Mouse (Mus musculus): Measurements from ENCODE around the gene Sox9. TPM values are rescaled to one million over a fixed set of nuclear protein-coding genes. Genes with fewer than 3 reads are reported as not detected.
A peak's percentile ranks its signal among the peaks of the same experiment; 100 is the strongest.

Gene Sox9
- 42.6 and 44.3 TPM in 2 replicates for polyA plus RNA-seq (2014; fragmentation: Nextera tagmentation; extraction: Ambion mirVana)

- no peaks in the 10 kb centered on the region for H3K36me3 ChIP-seq (ENCODE audit: control insufficient read depth, insufficient read depth, low read length)
- H3K4me3 ChIP-seq (ENCODE audit: low read depth, low read length) = peak within 1 kb of the TSS; percentile 63
- WGBS (ENCODE audit: insufficient replicate concordance) = under 1% methylated on average over 15 of the region's 15 CpGs
- ATAC-seq (replicated peaks; ENCODE audit: insufficient number of reproducible peaks, low FRiP score, low TSS enrichment) = peak; percentile 50; the same call in 1 of the 2 replicates
- H3K27me3 ChIP-seq (ENCODE audit: control insufficient read depth, insufficient read depth, low read length) = peaks cover 67% of the 10 kb centered on the region
- H3K4me2 ChIP-seq = peak within 1 kb of the TSS; percentile 87
- H3K4me1 ChIP-seq (ENCODE audit: control insufficient read depth, insufficient read depth, low read length) = peaks cover 15% of the 10 kb centered on the region
- H3K27ac ChIP-seq (ENCODE audit: low read depth, low read length) = peak within 1 kb of the TSS; percentile 83
- H3K9ac ChIP-seq (ENCODE audit: low read depth, low read length) = peak within 1 kb of the TSS; percentile 77
- no peaks in the 10 kb centered on the region for H3K9me3 ChIP-seq (replicated peaks; ENCODE audit: control insufficient read depth, low read length)
These were observed at the start of gene Sox9 for GRCm38 (mm10) chr11:112781994-112782356. Gene Sox9, plus strand, starts transcription at chr11:112782224.

GRCm38 (mm10) chr11:112732401-112732800, 49.6 kb upstream of the Sox9 start:
- WGBS (ENCODE audit: insufficient replicate concordance) = 73% methylated on average over 7 of the region's 7 CpGs
- peaks cover 11% of the 10 kb centered on the region; the same call in 1 of the 2 replicates for H3K4me1 ChIP-seq (ENCODE audit: control insufficient read depth, insufficient read depth, low read length)
- no peak for ATAC-seq (replicated peaks; ENCODE audit: insufficient number of reproducible peaks, low FRiP score, low TSS enrichment)
- H3K36me3 ChIP-seq (ENCODE audit: control insufficient read depth, insufficient read depth, low read length) = no peaks in the 10 kb centered on the region
- no peaks in the 10 kb centered on the region for H3K27me3 ChIP-seq (ENCODE audit: control insufficient read depth, insufficient read depth, low read length)
- no peaks in the 10 kb centered on the region for H3K9me3 ChIP-seq (replicated peaks; ENCODE audit: control insufficient read depth, low read length)
- H3K4me3 ChIP-seq (ENCODE audit: low read depth, low read length) = no peak overlapping the region
- no peak overlapping the region for H3K4me2 ChIP-seq
- no peak overlapping the region for H3K27ac ChIP-seq (ENCODE audit: low read depth, low read length)
- H3K9ac ChIP-seq (ENCODE audit: low read depth, low read length) = no peak overlapping the region

GRCm38 (mm10) chr11:112737071-112737470, 45.0 kb upstream of the Sox9 start:
- 50% methylated on average over 5 of the region's 5 CpGs for WGBS (ENCODE audit: insufficient replicate concordance)
- no peak for ATAC-seq (replicated peaks; ENCODE audit: insufficient number of reproducible peaks, low FRiP score, low TSS enrichment)

GRCm38 (mm10) chr11:112739681-112740080, 42.3 kb upstream of the Sox9 start:
- Histone ChIP-seq H3K27me3 (ENCODE audit: control insufficient read depth, insufficient read depth, low read length) (no peaks in the 10 kb centered on the region), H3K4me3 (ENCODE audit: low read depth, low read length) (no peak overlapping the region), H3K9me3 (replicated peaks; ENCODE audit: control insufficient read depth, low read length) (no peaks in the 10 kb centered on the region), H3K9ac (ENCODE audit: low read depth, low read length) (no peak overlapping the region), H3K27ac (ENCODE audit: low read depth, low read length) (no peak overlapping the region), H3K4me1 (ENCODE audit: control insufficient read depth, insufficient read depth, low read length) (0 out of 2 replicates have a peak, but pooled peaks cover 2% of the 10 kb centered on the region), H3K36me3 (ENCODE audit: control insufficient read depth, insufficient read depth, low read length) (no peaks in the 10 kb centered on the region), H3K4me2 (no peak overlapping the region)
- ATAC-seq (replicated peaks; ENCODE audit: insufficient number of reproducible peaks, low FRiP score, low TSS enrichment) = no peak
- 71% methylated on average over 1 of the region's 1 CpGs for WGBS (ENCODE audit: insufficient replicate concordance)

More at GRCm38 (mm10) chr11:112737071-112737470, 45.0 kb upstream of the Sox9 start:
- H3K4me1 ChIP-seq (ENCODE audit: control insufficient read depth, insufficient read depth, low read length) = 0 out of 2 replicates have a peak, but pooled peaks cover 2% of the 10 kb centered on the region
- H3K27me3 ChIP-seq (ENCODE audit: control insufficient read depth, insufficient read depth, low read length) = no peaks in the 10 kb centered on the region
- no peaks in the 10 kb centered on the region for H3K9me3 ChIP-seq (replicated peaks; ENCODE audit: control insufficient read depth, low read length)
- H3K9ac ChIP-seq (ENCODE audit: low read depth, low read length) = no peak overlapping the region
- no peak overlapping the region for H3K4me3 ChIP-seq (ENCODE audit: low read depth, low read length)
- H3K36me3 ChIP-seq (ENCODE audit: control insufficient read depth, insufficient read depth, low read length) = no peaks in the 10 kb centered on the region
- H3K4me2 ChIP-seq = no peak overlapping the region
- H3K27ac ChIP-seq (ENCODE audit: low read depth, low read length) = no peak overlapping the region

GRCm38 (mm10) chr11:112756516-112756915, 25.5 kb upstream of the Sox9 start:
- ATAC-seq (replicated peaks; ENCODE audit: insufficient number of reproducible peaks, low FRiP score, low TSS enrichment) = no peak
- 53% methylated on average over 4 of the region's 4 CpGs for WGBS (ENCODE audit: insufficient replicate concordance)
- Histone ChIP-seq H3K9ac (ENCODE audit: low read depth, low read length) (no peak overlapping the region), H3K9me3 (replicated peaks; ENCODE audit: control insufficient read depth, low read length) (no peaks in the 10 kb centered on the region), H3K36me3 (ENCODE audit: control insufficient read depth, insufficient read depth, low read length) (no peaks in the 10 kb centered on the region), H3K4me1 (ENCODE audit: control insufficient read depth, insufficient read depth, low read length) (no peaks in the 10 kb centered on the region), H3K27ac (ENCODE audit: low read depth, low read length) (no peak overlapping the region), H3K4me2 (no peak overlapping the region), H3K4me3 (ENCODE audit: low read depth, low read length) (no peak overlapping the region), H3K27me3 (ENCODE audit: control insufficient read depth, insufficient read depth, low read length) (no peaks in the 10 kb centered on the region)

GRCm38 (mm10) chr11:112758056-112758455, 24.0 kb upstream of the Sox9 start:
- 57% methylated on average over 9 of the region's 9 CpGs for WGBS (ENCODE audit: insufficient replicate concordance)
- no peaks in the 10 kb centered on the region for H3K9me3 ChIP-seq (replicated peaks; ENCODE audit: control insufficient read depth, low read length)

GRCm38 (mm10) chr11:112766956-112767355, 15.1 kb upstream of the Sox9 start:
- no peak for ATAC-seq (replicated peaks; ENCODE audit: insufficient number of reproducible peaks, low FRiP score, low TSS enrichment)
- H3K4me3 ChIP-seq (ENCODE audit: low read depth, low read length) = no peak overlapping the region
- no peaks in the 10 kb centered on the region for H3K27me3 ChIP-seq (ENCODE audit: control insufficient read depth, insufficient read depth, low read length)
- WGBS (ENCODE audit: insufficient replicate concordance) = 83% methylated on average over 4 of the region's 4 CpGs
- no peaks in the 10 kb centered on the region for H3K9me3 ChIP-seq (replicated peaks; ENCODE audit: control insufficient read depth, low read length)
- no peak overlapping the region for H3K4me2 ChIP-seq
- no peak overlapping the region for H3K27ac ChIP-seq (ENCODE audit: low read depth, low read length)
- H3K36me3 ChIP-seq (ENCODE audit: control insufficient read depth, insufficient read depth, low read length) = no peaks in the 10 kb centered on the region
- no peak overlapping the region for H3K9ac ChIP-seq (ENCODE audit: low read depth, low read length)
- H3K4me1 ChIP-seq (ENCODE audit: control insufficient read depth, insufficient read depth, low read length) = no peaks in the 10 kb centered on the region

More at GRCm38 (mm10) chr11:112758056-112758455, 24.0 kb upstream of the Sox9 start:
- Histone ChIP-seq H3K4me3 (ENCODE audit: low read depth, low read length) (no peak overlapping the region), H3K4me2 (no peak overlapping the region), H3K36me3 (ENCODE audit: control insufficient read depth, insufficient read depth, low read length) (no peaks in the 10 kb centered on the region), H3K27ac (ENCODE audit: low read depth, low read length) (no peak overlapping the region), H3K4me1 (ENCODE audit: control insufficient read depth, insufficient read depth, low read length) (no peaks in the 10 kb centered on the region), H3K27me3 (ENCODE audit: control insufficient read depth, insufficient read depth, low read length) (no peaks in the 10 kb centered on the region), H3K9ac (ENCODE audit: low read depth, low read length) (no peak overlapping the region)
- ATAC-seq (replicated peaks; ENCODE audit: insufficient number of reproducible peaks, low FRiP score, low TSS enrichment) = no peak

- Histone ChIP-seq H3K36me3 (ENCODE audit: control insufficient read depth, insufficient read depth, low read length) (no peaks in the 10 kb centered on the region), H3K4me3 (ENCODE audit: low read depth, low read length) (no peak overlapping the region), H3K27ac (ENCODE audit: low read depth, low read length) (no peak overlapping the region), H3K9me3 (replicated peaks; ENCODE audit: control insufficient read depth, low read length) (no peaks in the 10 kb centered on the region), H3K27me3 (ENCODE audit: control insufficient read depth, insufficient read depth, low read length) (no peaks in the 10 kb centered on the region), H3K9ac (ENCODE audit: low read depth, low read length) (no peak overlapping the region), H3K4me2 (no peak overlapping the region), H3K4me1 (ENCODE audit: control insufficient read depth, insufficient read depth, low read length) (no peaks in the 10 kb centered on the region)
- 70% methylated on average over 15 of the region's 15 CpGs for WGBS (ENCODE audit: insufficient replicate concordance)
- no peak for ATAC-seq (replicated peaks; ENCODE audit: insufficient number of reproducible peaks, low FRiP score, low TSS enrichment)
These were observed 14.4 kb upstream of the Sox9 start for GRCm38 (mm10) chr11:112767531-112768041.

GRCm38 (mm10) chr11:112772791-112773355, 9.2 kb upstream of the Sox9 start:
- WGBS (ENCODE audit: insufficient replicate concordance) = 33% methylated on average over 11 of the region's 11 CpGs
- H3K27me3 ChIP-seq (ENCODE audit: control insufficient read depth, insufficient read depth, low read length) = peaks cover 14% of the 10 kb centered on the region
- H3K36me3 ChIP-seq (ENCODE audit: control insufficient read depth, insufficient read depth, low read length) = no peaks in the 10 kb centered on the region
- H3K27ac ChIP-seq (ENCODE audit: low read depth, low read length) = no peak overlapping the region
- H3K4me2 ChIP-seq = no peak overlapping the region
- no peaks in the 10 kb centered on the region for H3K9me3 ChIP-seq (replicated peaks; ENCODE audit: control insufficient read depth, low read length)
- H3K4me1 ChIP-seq (ENCODE audit: control insufficient read depth, insufficient read depth, low read length) = no peaks in the 10 kb centered on the region
- no peak overlapping the region for H3K4me3 ChIP-seq (ENCODE audit: low read depth, low read length)
- H3K9ac ChIP-seq (ENCODE audit: low read depth, low read length) = no peak overlapping the region
- ATAC-seq (replicated peaks; ENCODE audit: insufficient number of reproducible peaks, low FRiP score, low TSS enrichment) = no peak

All from heart, embryonic 11.5 days (tissue).